ENCODE assay signal across 15 mouse cellular contexts in the genomic region with DNA sequence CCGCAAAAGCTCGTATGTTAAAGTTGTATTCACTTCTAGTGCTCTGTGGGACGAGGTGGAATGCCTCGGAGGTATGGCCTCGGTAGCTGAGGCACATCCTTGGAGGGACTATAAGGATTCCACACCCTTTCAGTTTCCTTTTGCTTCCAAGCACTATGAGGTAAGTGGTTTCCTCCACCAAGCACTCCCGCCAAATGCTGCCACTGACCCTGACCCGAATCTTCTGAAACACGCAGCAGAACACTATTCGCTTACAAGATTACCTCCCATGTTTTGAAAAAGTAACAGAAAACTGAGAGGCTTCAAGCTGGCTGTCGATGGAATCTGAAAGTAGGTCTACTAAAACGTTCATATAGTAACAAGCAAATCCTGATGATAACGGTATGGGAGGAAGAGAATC. TPM values are rescaled to one million over a fixed set of nuclear protein-coding genes. Genes with fewer than 3 reads are reported as not detected.
DNase-seq lines count a peak whose midpoint lies in the region.
"Had no signal": no experiment of that assay in that cellular context is flagged by ENCODE, and none has a peak within 500 bp of the region (broad histone marks: within the 10 kb centered on the region; RNA-seq: fewer than 3 reads in every experiment).

No protein-coding gene starts in this region.

- DNase-seq in adrenal gland, adult (ENCODE audit: inconsistent age in 2 of 2, low spot score in 1 of 2): peak; percentile 51 to 76
- no peak for DNase-seq in adrenal gland, postnatal 4 days (ENCODE audit: low spot score in 2 of 2)
- DNase-seq in adrenal gland, postnatal 10 days: peak; percentile 49
- peak; percentile 18 for DNase-seq in adrenal gland, postnatal 25 days
- no peak for DNase-seq in frontal cortex, postnatal 14 days (ENCODE audit: low spot score in 2 of 2)
- DNase-seq in cerebellum, adult 9-10 months: no peak
- DNase-seq in retina, embryonic 14.5 days (ENCODE audit: low spot score): no peak
- DNase-seq: B cell, adult 2 months; cerebellum, adult 11-12 months; cerebellum, adult 2 months; cerebellum, adult 9-11 months; cerebellum, postnatal 14 days; cerebellum, postnatal 36 days; forebrain, postnatal 0 days; gastrocnemius, adult 2 months had no signal

RNA-seq across cellular contexts. Expression of a gene that starts 21.1 kb away (rescaled TPM):
- 1 to 10 TPM; 5.8 to 7.7 TPM for total RNA-seq in adrenal gland, postnatal 4 days (2021)
- total RNA-seq in adrenal gland, postnatal 10 days (2021): 1 to 10 TPM; 4.8 to 6.2 TPM
- 5.4 and 8.3 TPM in 2 replicates for total RNA-seq in adrenal gland, postnatal 25 days (2021)

RNA-seq across cellular contexts. Expression of a gene that starts 25.8 kb away (rescaled TPM):
- 10 to 100 TPM; 24.6 to 27.5 TPM for total RNA-seq in adrenal gland, postnatal 4 days (2021)
- total RNA-seq in adrenal gland, postnatal 10 days (2021): 10 to 100 TPM; 18.5 to 21.5 TPM
- total RNA-seq in adrenal gland, postnatal 25 days (2021): 25.6 and 27.4 TPM in 2 replicates

Comparison
In these comparisons a context has a peak if more than half of its experiments do, and no peak if none do; other contexts are left out.
1. DNase-seq: peak in adrenal gland, adult (2 of 2), adrenal gland, postnatal 10 days (single experiment) and adrenal gland, postnatal 25 days (single experiment); none in adrenal gland, postnatal 4 days (0 of 2), frontal cortex, postnatal 14 days (0 of 2), cerebellum, adult 9-10 months (single experiment) and retina, embryonic 14.5 days (single experiment).